Mouse (Mus musculus): ENCODE results near the gene Olfr1321.

DNA sequence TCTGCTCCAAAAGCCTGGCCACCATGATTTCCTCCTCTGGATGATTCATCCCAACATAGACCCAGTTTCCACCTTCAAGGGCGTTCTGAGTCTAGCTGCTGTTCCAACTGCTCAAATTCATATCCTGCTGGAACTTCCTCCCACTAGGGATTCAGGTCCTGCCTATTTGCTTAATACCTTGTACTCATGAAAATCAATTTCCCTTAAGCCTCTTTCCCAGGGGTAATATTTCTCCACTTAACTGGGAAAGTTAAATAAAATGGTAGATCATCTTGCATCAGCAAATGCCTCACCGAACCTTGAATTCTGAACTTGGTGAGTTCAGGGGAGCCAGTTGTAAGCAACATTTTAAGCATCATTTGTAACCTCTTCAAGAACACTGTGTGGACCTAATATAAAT, at the start of gene Olfr1321:
- TF ChIP-seq GATA2 (IDR thresholded peaks at IDR 0.05; ENCODE audit: borderline replicate concordance, low read depth, low read length) (no peak), GATA1 (IDR thresholded peaks at IDR 0.05; ENCODE audit: borderline replicate concordance, low read length) (no peak), CTCF (IDR thresholded peaks at IDR 0.05; ENCODE audit: low read depth, low read length) (no peak), POLR2AphosphoS5 (IDR thresholded peaks at IDR 0.05; ENCODE audit: insufficient replicate concordance, low read depth, low read length) (no peak), TAL1 (conservative IDR thresholded peaks at IDR 0.05; ENCODE audit: low read depth, low read length) (no peak)

Data from G1E (cell line).